Mouse (Mus musculus): ENCODE data around the gene Snx30.

The Snx30 gene

GRCm38 (mm10) chr4:59795788-59796455 lies 9.7 kb upstream of the Snx30 start:
- no peak for DNase-seq

GRCm38 (mm10) chr4:59800181-59800580 lies 5.5 kb upstream of the Snx30 start:
- DNase-seq, result no peak

- no peak for DNase-seq
Measured at GRCm38 (mm10) chr4:59801489-59801888, 4.2 kb upstream of the Snx30 start, which contains the start of gene Inip. Inip (minus strand) TSS chr4:59801589.

DNA sequence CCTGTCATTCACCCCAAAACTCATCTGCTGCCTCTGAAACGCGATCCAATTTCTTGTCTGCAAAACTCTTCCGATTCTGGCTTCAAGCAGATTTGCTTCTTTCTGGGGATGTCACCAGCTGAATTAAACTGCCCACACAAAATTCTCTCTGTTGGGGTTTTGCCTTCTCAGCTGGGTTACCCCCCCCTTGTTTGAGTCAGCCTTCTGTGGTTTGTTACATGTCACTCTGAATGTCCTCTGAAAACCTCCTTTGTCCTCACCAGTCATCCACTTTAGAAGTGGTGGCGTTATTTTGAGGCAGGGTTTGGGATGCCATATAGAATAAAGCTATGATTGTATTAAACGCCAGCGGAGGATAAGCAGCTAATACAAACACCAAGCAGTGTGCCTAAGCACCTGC lies 3.5 kb upstream of the Snx30 start:
- no peak for DNase-seq

GRCm38 (mm10) chr4:59802792-59803191 lies 2.8 kb upstream of the Snx30 start:
- DNase-seq, result no peak

- no peak for DNase-seq
Measured at GRCm38 (mm10) chr4:59803358-59803757, 2.3 kb upstream of the Snx30 start.

DNA sequence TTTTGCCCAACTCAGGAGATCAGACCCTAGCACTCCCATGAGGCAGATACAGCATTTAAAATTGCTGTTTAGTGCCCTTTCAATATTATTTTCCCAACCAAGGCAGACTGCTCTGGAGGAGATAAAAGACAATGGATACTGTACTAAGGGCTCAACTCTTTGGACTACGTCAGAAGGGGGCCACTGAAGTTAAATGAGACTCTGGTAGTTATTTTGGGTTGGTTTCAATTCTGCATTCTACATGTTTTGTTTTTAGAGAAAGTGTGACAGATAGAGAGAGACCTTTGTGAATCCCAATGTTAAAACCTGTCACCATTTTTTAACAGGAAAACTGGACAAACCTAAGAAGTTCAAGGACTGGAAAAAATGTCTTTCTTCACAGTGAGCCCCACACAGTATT lies 886 bp upstream of the Snx30 start:
- no peak for DNase-seq

- DNase-seq, result peak; percentile 67
Measured at GRCm38 (mm10) chr4:59805968-59806878, 583 bp downstream of the Snx30 start.

- DNase-seq, result no peak
Measured at GRCm38 (mm10) chr4:59806879-59807195, 1.2 kb downstream of the Snx30 start.

DNA sequence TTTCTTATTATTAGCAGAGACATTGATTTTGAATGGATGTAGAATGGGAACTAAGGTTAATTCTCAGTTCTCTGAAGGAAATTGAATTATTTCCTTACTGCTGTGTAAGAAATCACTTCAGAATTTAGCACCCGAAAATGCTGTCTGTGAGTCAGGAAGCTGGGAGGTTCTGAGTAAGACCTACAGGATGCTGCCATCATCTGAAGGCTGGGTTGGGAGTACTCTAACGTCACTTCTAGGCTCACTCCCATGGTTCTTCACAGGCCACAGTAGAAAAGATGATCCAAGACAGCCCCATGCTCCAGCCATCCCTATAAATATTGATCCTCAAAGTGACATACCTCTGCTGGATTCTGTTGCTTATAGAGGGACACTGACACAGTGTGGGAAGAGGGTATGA lies 1.9 kb downstream of the Snx30 start:
- DNase-seq, result no peak

DNA sequence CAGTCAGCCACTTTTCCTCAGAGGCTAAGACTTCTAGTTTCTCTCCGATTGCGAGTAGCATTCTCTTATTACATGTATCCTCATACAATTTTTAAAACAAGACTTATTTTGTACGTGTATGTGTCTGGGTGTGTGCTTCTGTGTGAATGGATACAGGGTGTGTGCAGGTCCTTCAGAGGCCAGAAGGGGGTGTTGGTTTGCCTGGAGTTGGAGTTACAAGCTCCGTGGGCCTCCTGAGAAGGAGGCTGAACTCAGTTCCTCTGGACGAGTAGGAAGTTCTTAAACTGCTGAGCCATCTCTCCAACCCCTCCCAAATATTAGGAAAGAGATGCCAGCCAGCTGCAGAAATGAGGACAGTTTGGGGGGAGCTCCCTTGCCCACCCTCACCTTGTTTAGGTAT lies 2.8 kb downstream of the Snx30 start:
- no peak for DNase-seq

GRCm38 (mm10) chr4:59814094-59814493 lies 8.5 kb downstream of the Snx30 start:
- DNase-seq, result no peak

GRCm38 (mm10) chr4:59815121-59815810 lies 9.6 kb downstream of the Snx30 start:
- DNase-seq, result no peak

- no peak for DNase-seq
Measured at GRCm38 (mm10) chr4:59816016-59816415, 10.4 kb downstream of the Snx30 start.

DNA sequence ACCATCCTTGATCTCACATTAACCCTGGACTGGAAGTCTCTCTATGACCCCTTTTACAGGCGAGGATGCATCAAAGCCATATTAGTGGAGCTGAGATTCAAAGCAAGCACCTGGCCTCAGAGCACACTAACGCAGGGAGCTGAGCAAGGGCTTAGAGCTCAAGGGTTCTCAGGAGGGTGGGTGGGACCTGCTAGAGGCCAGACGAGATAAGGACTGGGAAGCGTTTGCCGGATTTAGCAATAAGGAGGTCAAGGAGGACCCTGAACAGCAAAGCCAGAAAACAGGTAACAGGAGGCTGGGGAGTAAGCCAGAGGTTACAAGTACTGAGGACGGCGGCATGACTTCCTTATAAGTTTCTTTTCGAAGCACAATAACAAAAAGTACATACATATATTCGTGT lies 10.8 kb downstream of the Snx30 start:
- DNase-seq, result no peak

DNA sequence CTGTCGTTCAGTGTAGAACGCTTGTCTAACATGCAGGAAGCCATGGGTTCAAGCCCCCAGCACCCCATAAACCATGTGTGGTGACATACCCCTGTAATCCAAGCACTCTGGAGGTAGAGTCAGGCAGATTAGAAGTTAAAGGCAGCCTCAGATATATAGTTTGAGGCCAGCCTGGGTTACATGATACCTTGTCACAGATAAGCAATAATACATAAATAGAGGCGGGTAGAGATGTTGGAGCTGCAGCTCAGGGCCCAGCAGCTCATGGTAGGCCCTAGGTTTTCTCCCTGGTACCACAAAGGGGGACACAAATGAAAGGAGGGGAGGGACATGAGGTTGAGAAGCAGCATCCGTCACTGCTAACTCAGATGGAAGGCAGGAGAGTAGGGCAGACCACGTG lies 12.2 kb downstream of the Snx30 start:
- DNase-seq, result no peak

DNA sequence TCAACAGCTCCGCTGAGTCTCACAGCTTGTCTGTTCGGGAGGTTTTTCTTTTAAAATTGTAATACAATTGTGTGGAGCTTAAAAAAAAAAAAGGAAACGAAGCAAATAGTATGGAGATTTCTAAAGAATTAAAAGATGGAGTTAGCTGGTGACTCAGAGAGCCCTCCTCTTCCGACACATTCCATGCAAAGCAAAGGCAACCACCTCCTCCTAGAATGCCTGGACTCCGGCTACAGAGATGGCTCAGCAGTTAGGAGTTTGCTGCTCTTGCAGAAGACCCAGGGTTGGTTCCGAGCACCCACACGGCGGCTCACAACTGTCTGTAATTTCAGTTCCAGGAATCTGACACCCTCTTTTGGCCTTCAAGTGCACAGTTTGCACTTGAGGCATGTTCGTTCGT lies 12.9 kb downstream of the Snx30 start:
- no peak for DNase-seq

GRCm38 (mm10) chr4:59819054-59819472 lies 13.4 kb downstream of the Snx30 start:
- DNase-seq, result peak; percentile 57

DNA sequence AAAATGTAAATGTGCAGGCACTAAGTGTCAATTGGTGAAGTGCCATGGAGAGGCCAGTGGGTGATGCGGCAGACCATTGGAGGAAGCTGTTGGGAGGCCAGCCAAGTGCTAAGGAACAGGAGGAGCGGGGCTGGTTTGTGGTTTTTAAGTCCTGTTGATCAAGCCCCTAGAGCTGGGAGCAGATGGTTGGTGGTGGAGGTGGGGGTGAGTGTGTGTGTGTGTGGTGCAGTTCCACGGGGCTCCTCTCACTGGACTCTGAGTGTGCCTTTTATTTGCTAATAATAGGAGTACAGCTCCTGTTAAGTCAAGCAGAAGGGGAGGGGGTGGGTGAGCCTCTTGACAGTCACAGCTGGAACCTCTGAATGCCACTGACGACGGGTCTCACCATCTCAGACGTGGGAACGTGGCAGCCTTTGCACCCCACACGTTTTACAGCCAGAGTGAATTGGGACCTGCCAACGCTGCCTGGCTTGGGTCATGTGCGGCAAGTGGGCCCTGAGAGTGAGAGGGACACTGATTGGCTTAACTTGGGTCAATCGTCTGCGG lies 13.9 kb downstream of the Snx30 start:
- no peak for DNase-seq

DNA sequence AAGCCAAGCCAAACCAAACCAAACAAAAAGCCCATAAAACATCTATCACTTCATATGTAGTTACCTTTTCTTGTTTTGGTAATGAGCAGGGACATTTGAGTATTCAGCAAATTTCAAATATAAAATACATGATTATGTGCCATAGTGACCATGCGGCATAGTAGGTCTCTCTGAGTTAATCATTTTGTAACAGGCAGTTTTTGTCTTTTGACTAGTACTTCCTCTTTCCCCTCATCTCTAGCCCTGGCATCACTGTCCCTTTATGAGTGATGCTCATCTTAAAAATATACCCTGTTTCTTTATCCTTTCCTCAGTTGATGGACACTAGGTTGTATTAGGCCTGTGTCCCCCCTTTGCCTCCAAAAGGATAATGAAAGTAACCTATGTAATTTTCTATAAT lies 15.9 kb downstream of the Snx30 start:
- DNase-seq, result no peak

- DNase-seq, result peak; percentile 21
Measured at GRCm38 (mm10) chr4:59822119-59822518, 16.5 kb downstream of the Snx30 start.

GRCm38 (mm10) chr4:59823470-59823869 lies 17.8 kb downstream of the Snx30 start:
- DNase-seq, result no peak

- DNase-seq, result no peak
Measured at GRCm38 (mm10) chr4:59824860-59825259, 19.2 kb downstream of the Snx30 start.

GRCm38 (mm10) chr4:59825634-59826033 lies 20.0 kb downstream of the Snx30 start:
- no peak for DNase-seq

All from kidney, adult 18-20 months (tissue).